Comparison of ENCODE assay signal across 21 mouse cellular contexts in genomic region chr7:4073144-4073543, GRCm38 (mm10). TPM values are rescaled to one million over a fixed set of nuclear protein-coding genes. Genes with fewer than 3 reads are reported as not detected.
DNase-seq lines count a peak whose midpoint lies in the region; ATAC-seq and TF ChIP-seq lines count a peak whose summit lies in the region.
"Had no signal": no experiment of that assay in that cellular context is flagged by ENCODE, and none has a peak within 500 bp of the region (broad histone marks: within the 10 kb centered on the region; RNA-seq: fewer than 3 reads in every experiment).

No protein-coding gene starts in this region.

- peak; percentile 94 for ATAC-seq in megakaryocyte progenitor cell, adult 5-6 weeks (replicated peaks; ENCODE audit: poor library complexity)
- ATAC-seq in frontal cortex, adult (ENCODE audit: low TSS enrichment), result no peak
- ATAC-seq: forebrain, embryonic 16.5 days; intestine, embryonic 15.5 days had no signal

- TF ChIP-seq POLR2A in spleen, adult 2 months (IDR thresholded peaks at IDR 0.05; ENCODE audit: low read depth, low read length), result no peak; the same call in 1 of the 2 replicates
- TF ChIP-seq POLR2A in bone marrow, adult 2 months (IDR thresholded peaks at IDR 0.05; ENCODE audit: borderline replicate concordance, control insufficient read depth, low read depth, low read length), result no peak

- no peak for TF ChIP-seq CTCF in spleen, adult 2 months (IDR thresholded peaks at IDR 0.05; ENCODE audit: extremely low read depth, insufficient read depth, insufficient read length, insufficient replicate concordance)
- no peak for TF ChIP-seq CTCF in bone marrow, adult 2 months (IDR thresholded peaks at IDR 0.05; ENCODE audit: control insufficient read depth, insufficient read depth, low read length)

- H3K36me3 ChIP-seq in spleen, adult 2 months (ENCODE audit: control insufficient read depth, insufficient read depth, low read length), result no peaks in the 10 kb centered on the region
- H3K36me3 ChIP-seq: embryonic facial prominence, embryonic 13.5 days; hindbrain, embryonic 13.5 days; intestine, embryonic 15.5 days; limb, embryonic 13.5 days; midbrain, embryonic 10.5 days; neural tube, embryonic 12.5 days had no signal

- H3K4me1 ChIP-seq in spleen, adult 2 months (ENCODE audit: control insufficient read depth, insufficient read depth, insufficient read length), result peaks cover 15% of the 10 kb centered on the region
- peaks cover 7% of the 10 kb centered on the region for H3K4me1 ChIP-seq in bone marrow, adult 2 months (ENCODE audit: control insufficient read depth, insufficient read depth, low read length)
- H3K4me1 ChIP-seq: embryonic facial prominence, embryonic 13.5 days; hindbrain, embryonic 13.5 days; intestine, embryonic 15.5 days; limb, embryonic 13.5 days; midbrain, embryonic 10.5 days; neural tube, embryonic 12.5 days had no signal

- H3K27ac ChIP-seq in spleen, adult 2 months (ENCODE audit: insufficient read depth, low read length), result peak overlapping the region; percentile 78
- peak overlapping the region; percentile 24; the same call in 1 of the 2 replicates for H3K27ac ChIP-seq in bone marrow, adult 2 months (ENCODE audit: control insufficient read depth, insufficient read depth, low read depth, low read length, poor library complexity)
- H3K27ac ChIP-seq: embryonic facial prominence, embryonic 13.5 days; hindbrain, embryonic 13.5 days; intestine, embryonic 15.5 days; limb, embryonic 13.5 days; midbrain, embryonic 10.5 days; neural tube, embryonic 12.5 days had no signal

- no peaks in the 10 kb centered on the region for H3K27me3 ChIP-seq in spleen, adult 2 months (ENCODE audit: control insufficient read depth, insufficient read depth, low read length)
- H3K27me3 ChIP-seq: embryonic facial prominence, embryonic 13.5 days; hindbrain, embryonic 13.5 days; intestine, embryonic 15.5 days; limb, embryonic 13.5 days; neural tube, embryonic 12.5 days had no signal

- WGBS in spleen, adult 2 months, result 8% methylated on average over 3 of the region's 3 CpGs
- WGBS in bone marrow, adult 2 months, result 5% methylated on average over 3 of the region's 3 CpGs

- no peak overlapping the region for H3K4me3 ChIP-seq in spleen, adult 2 months (ENCODE audit: extremely low read depth, insufficient read depth, insufficient read length)
- no peak overlapping the region for H3K4me3 ChIP-seq in bone marrow, adult 2 months (replicated peaks; ENCODE audit: control insufficient read depth, low read depth, low read length)
- H3K4me3 ChIP-seq: embryonic facial prominence, embryonic 13.5 days; hindbrain, embryonic 13.5 days; intestine, embryonic 15.5 days; limb, embryonic 13.5 days; midbrain, embryonic 10.5 days; neural tube, embryonic 12.5 days had no signal

- peak in 1 of 2 experiments; percentile 12 for DNase-seq in spleen, adult 2 months (ENCODE audit: low read depth in 1 of 2, low spot score in 2 of 2)
- DNase-seq in spleen, postnatal 10 days (ENCODE audit: low spot score in 2 of 2), result no peak
- DNase-seq in kidney, adult 8-10 months, result no peak
- no peak for DNase-seq in thymus, postnatal 25 days
- DNase-seq: adrenal gland, postnatal 14 days; cerebellum, adult 9-10 months; gastrocnemius, postnatal 10 days; heart, postnatal 10 days; lung, adult 18-20 months; right cerebral cortex, postnatal 14 days; thymus, adult 18-20 months had no signal

RNA-seq across cellular contexts. Expression of gene Lair1, which starts 10.1 kb away (rescaled TPM):
- polyA plus RNA-seq in spleen, adult 2 months (2012; rRNA removed), result 26.3 and 34.1 TPM in 2 replicates
- polyA plus RNA-seq in bone marrow, adult 2 months (2011; ENCODE audit: insufficient read depth, insufficient read length, low replicate concordance, missing spikeins), result 4.8 and 8.8 TPM in 2 replicates
- total RNA-seq in megakaryocyte progenitor cell, adult 5-6 weeks (2015), result 51.8 and 65.6 TPM in 2 replicates
- total RNA-seq in megakaryocyte progenitor cell, adult 5-6 weeks (2017), result 80.4 and 95.9 TPM in 2 replicates

RNA-seq across cellular contexts. Expression of gene Ttyh1, which starts 46.1 kb away (rescaled TPM):
- 5.2 TPM in 2 replicates for polyA plus RNA-seq in spleen, adult 2 months (2012; rRNA removed)
- 5.3 TPM in 1 of 2 replicates, not detected in the other for polyA plus RNA-seq in bone marrow, adult 2 months (2011; ENCODE audit: insufficient read depth, insufficient read length, low replicate concordance, missing spikeins)
- total RNA-seq in megakaryocyte progenitor cell, adult 5-6 weeks (2015), result 0.12 and 0.39 TPM in 2 replicates
- total RNA-seq in megakaryocyte progenitor cell, adult 5-6 weeks (2017), result 0.17 TPM in 1 of 2 replicates, not detected in the other
